ENCODE assay signal across 8 mouse cellular contexts in the genomic region with DNA sequence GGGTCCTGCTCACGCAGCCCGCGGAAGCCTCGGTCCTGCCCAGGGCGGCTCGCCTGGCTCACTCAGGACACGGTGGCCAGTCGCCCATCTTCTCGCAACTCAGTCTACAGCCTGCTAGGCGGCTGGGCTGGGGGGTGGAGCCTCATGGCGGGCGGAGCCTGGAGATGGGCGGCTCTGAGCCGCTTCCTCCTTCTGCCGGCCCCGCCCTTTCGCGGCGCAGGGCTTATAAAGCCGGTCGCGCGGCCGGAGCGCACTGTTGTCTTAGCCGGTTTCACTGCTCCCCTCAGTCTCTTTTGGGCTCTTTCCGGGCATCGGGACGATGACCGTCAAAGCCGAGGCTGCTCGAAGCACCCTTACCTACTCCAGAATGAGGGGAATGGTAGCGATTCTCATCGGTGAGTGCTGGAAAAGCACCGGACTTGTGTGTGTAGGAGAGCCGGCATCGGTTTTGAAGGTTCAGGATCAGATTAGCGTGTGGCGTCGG.
A peak's percentile ranks its signal among the peaks of the same experiment; 100 is the strongest.
DNase-seq lines count a peak whose midpoint lies in the region; ATAC-seq and TF ChIP-seq lines count a peak whose summit lies in the region.

No protein-coding gene starts in this region.

- 2% methylated on average over 36 of the region's 40 CpGs for whole genome bisulfite sequencing in lung, embryonic 15.5 days
- under 1% methylated on average over 40 of the region's 40 CpGs for WGBS in olfactory bulb, adult 2 months

- H3K9ac ChIP-seq in lung, embryonic 15.5 days, result peak overlapping the region; percentile 69

- ATAC-seq in hematopoietic stem cell, adult 5-6 weeks (replicated peaks in 1 of 2; ENCODE audit: insufficient read depth in 1 of 2, low FRiP score in 2 of 2, low TSS enrichment in 1 of 2, low read depth in 1 of 2, poor library complexity in 2 of 2, severe bottlenecking in 2 of 2), result peak; percentile 79 to 80
- ATAC-seq in lung, embryonic 15.5 days (ENCODE audit: borderline replicate concordance, extremely low read depth, low FRiP score, low TSS enrichment), result peak; percentile 97

- H3K27ac ChIP-seq in lung, embryonic 15.5 days, result peak overlapping the region; percentile 97
- peak overlapping the region; percentile 86 for H3K27ac ChIP-seq in olfactory bulb, adult 2 months (ENCODE audit: insufficient read depth, low read depth, low read length)

- H3K9me3 ChIP-seq in lung, embryonic 15.5 days, result no peaks in the 10 kb centered on the region

- TF ChIP-seq CTCF in olfactory bulb, adult 2 months (IDR thresholded peaks at IDR 0.05; ENCODE audit: insufficient read depth, low read depth, low read length), result no peak

- H3K4me3 ChIP-seq in lung, embryonic 15.5 days, result peak overlapping the region; percentile 59
- peak overlapping the region; percentile 84 for H3K4me3 ChIP-seq in olfactory bulb, adult 2 months (ENCODE audit: insufficient read depth, low read depth, low read length)

- H3K27me3 ChIP-seq in lung, embryonic 15.5 days, result peaks cover 6% of the 10 kb centered on the region; the same call in 1 of the 2 replicates

- peak; percentile 94 for TF ChIP-seq POLR2A in olfactory bulb, adult 2 months (IDR thresholded peaks at IDR 0.05; ENCODE audit: insufficient read depth, low read depth, low read length)

- H3K4me1 ChIP-seq in lung, embryonic 15.5 days, result peaks cover 23% of the 10 kb centered on the region
- H3K4me1 ChIP-seq in olfactory bulb, adult 2 months (ENCODE audit: control insufficient read depth, insufficient read depth, low read length), result peaks cover 18% of the 10 kb centered on the region

- 0 out of 2 replicates have a peak, but pooled peaks cover 7% of the 10 kb centered on the region for H3K36me3 ChIP-seq in lung, embryonic 15.5 days

- DNase-seq in MN1 (ENCODE audit: low spot score), result peak; percentile 98
- DNase-seq in cerebellum, adult 8-10 months, result peak; percentile 95
- DNase-seq in forelimb bud, embryonic 11.5 days (ENCODE audit: low read depth, low spot score), result peak; percentile 91
- DNase-seq in layer of hippocampus, adult 9-10 months (ENCODE audit: low spot score), result peak; percentile 91
- peak; percentile 94 for DNase-seq in thymus, adult 18-20 months

- peak overlapping the region; percentile 90 for H3K4me2 ChIP-seq in lung, embryonic 15.5 days

Comparison
In these comparisons a context has a peak if more than half of its experiments do, and no peak if none do; other contexts are left out.
1. Peak in every context shown above with its lines: DNase-seq, ATAC-seq, H3K4me3 ChIP-seq and H3K27ac ChIP-seq.